Comparison of ENCODE assay signal across 9 mouse cellular contexts in genomic region chr5:24357461-24357860, GRCm38 (mm10). TPM values are rescaled to one million over a fixed set of nuclear protein-coding genes. Genes with fewer than 3 reads are reported as not detected.
DNase-seq lines count a peak whose midpoint lies in the region; ATAC-seq and TF ChIP-seq lines count a peak whose summit lies in the region.
"Had no signal": no experiment of that assay in that cellular context is flagged by ENCODE, and none has a peak within 500 bp of the region (broad histone marks: within the 10 kb centered on the region; RNA-seq: fewer than 3 reads in every experiment).

No protein-coding gene starts in this region.

- DNase-seq in cerebellum, adult 18-20 months: peak; percentile 29 to 52
- no peak for DNase-seq in cerebellum, postnatal 36 days
- peak; percentile 84 for DNase-seq in A20 (ENCODE audit: low read depth, low spot score)
- DNase-seq in adrenal gland, postnatal 14 days: peak; percentile 89
- DNase-seq in kidney, postnatal 25 days: peak; percentile 86 to 91
- peak; percentile 57 to 82 for DNase-seq in urinary bladder, postnatal 4 days (ENCODE audit: low spot score in 2 of 2)

- TF ChIP-seq POLR2A in myocyte (IDR thresholded peaks at IDR 0.05; ENCODE audit: insufficient read length, low read depth): no peak

- no peak overlapping the region for H3K4me2 ChIP-seq in myocyte (ENCODE audit: low read depth)
- H3K4me2 ChIP-seq: hindbrain, embryonic 15.5 days had no signal

- no peak overlapping the region for H3ac ChIP-seq in myocyte (ENCODE audit: control insufficient read depth, insufficient read length)

- no peaks in the 10 kb centered on the region for H3K36me3 ChIP-seq in myocyte (ENCODE audit: control insufficient read depth, insufficient read depth)
- H3K36me3 ChIP-seq: hindbrain, embryonic 15.5 days had no signal

- H3K27me3 ChIP-seq in myocyte (ENCODE audit: control insufficient read depth, insufficient read depth, insufficient read length): no peaks in the 10 kb centered on the region
- H3K27me3 ChIP-seq: hindbrain, embryonic 15.5 days had no signal

- peak; percentile 87 for ATAC-seq in granulocyte monocyte progenitor cell, adult 5-6 weeks (replicated peaks; ENCODE audit: poor library complexity, severe bottlenecking)

- H3K4me3 ChIP-seq in myocyte: no peak overlapping the region
- H3K4me3 ChIP-seq: hindbrain, embryonic 15.5 days had no signal

- H3K79me2 ChIP-seq in myocyte (ENCODE audit: control insufficient read depth, insufficient read depth): no peaks in the 10 kb centered on the region

TF ChIP-seq in myocyte, 11 proteins besides CTCF, POLR2A, EP300 and RAD21:
- no peak for TF ChIP-seq TCF12 (IDR thresholded peaks at IDR 0.05; ENCODE audit: insufficient read depth, poor library complexity, severe bottlenecking)
- peak; percentile 90 for TF ChIP-seq REST (IDR thresholded peaks at IDR 0.05; ENCODE audit: insufficient read depth, insufficient read length)

RNA-seq across cellular contexts. Expression of gene Kcnh2, which starts 6.1 kb away (rescaled TPM):
- 10.7 and 11.1 TPM in 2 replicates for total RNA-seq in adrenal gland, postnatal 14 days (2021)
- not detected in 2 replicates for total RNA-seq in granulocyte monocyte progenitor cell, adult 5-6 weeks (2014; fragmentation: Nextera tagmentation)
- not detected in 2 replicates for total RNA-seq in granulocyte monocyte progenitor cell, adult 5-6 weeks (2017)
- polyA plus RNA-seq in myocyte (2012; fragmentation: generic; extraction: Trizol): 10.3 TPM

RNA-seq across cellular contexts. Expression of gene Nos3, which starts 7.1 kb away (rescaled TPM):
- total RNA-seq in adrenal gland, postnatal 14 days (2021): 16.8 and 18.3 TPM in 2 replicates
- total RNA-seq in granulocyte monocyte progenitor cell, adult 5-6 weeks (2014; fragmentation: Nextera tagmentation): 0.56 TPM in 1 of 2 replicates, not detected in the other
- not detected in 2 replicates for total RNA-seq in granulocyte monocyte progenitor cell, adult 5-6 weeks (2017)
- polyA plus RNA-seq in myocyte (2012; fragmentation: generic; extraction: Trizol): 0.92 TPM

RNA-seq across cellular contexts. Expression of gene Atg9b, which starts 34.5 kb away (rescaled TPM):
- 0.41 and 0.60 TPM in 2 replicates for total RNA-seq in adrenal gland, postnatal 14 days (2021)
- total RNA-seq in granulocyte monocyte progenitor cell, adult 5-6 weeks (2014; fragmentation: Nextera tagmentation): 1.8 and 4.0 TPM in 2 replicates
- 4.0 and 5.3 TPM in 2 replicates for total RNA-seq in granulocyte monocyte progenitor cell, adult 5-6 weeks (2017)
- polyA plus RNA-seq in myocyte (2012; fragmentation: generic; extraction: Trizol): 4.0 TPM

RNA-seq across cellular contexts. Expression of gene Abcb8, which starts 36.0 kb away (rescaled TPM):
- 80.9 and 92.2 TPM in 2 replicates for total RNA-seq in adrenal gland, postnatal 14 days (2021)
- 17.6 and 56.8 TPM in 2 replicates for total RNA-seq in granulocyte monocyte progenitor cell, adult 5-6 weeks (2014; fragmentation: Nextera tagmentation)
- total RNA-seq in granulocyte monocyte progenitor cell, adult 5-6 weeks (2017): 14.4 and 23.9 TPM in 2 replicates
- 37.7 TPM for polyA plus RNA-seq in myocyte (2012; fragmentation: generic; extraction: Trizol)

RNA-seq across cellular contexts. Expression of gene Asic3, which starts 55.7 kb away (rescaled TPM):
- 1.1 TPM in 1 of 2 replicates, not detected in the other for total RNA-seq in adrenal gland, postnatal 14 days (2021)
- not detected in 2 replicates for total RNA-seq in granulocyte monocyte progenitor cell, adult 5-6 weeks (2014; fragmentation: Nextera tagmentation)
- total RNA-seq in granulocyte monocyte progenitor cell, adult 5-6 weeks (2017): not detected in 2 replicates
- polyA plus RNA-seq in myocyte (2012; fragmentation: generic; extraction: Trizol): 0.24 TPM

Comparison
In these comparisons a context has a peak if more than half of its experiments do, and no peak if none do; other contexts are left out.
1. DNase-seq: peak in cerebellum, adult 18-20 months (2 of 2), A20 (single experiment), adrenal gland, postnatal 14 days (single experiment), kidney, postnatal 25 days (2 of 2) and urinary bladder, postnatal 4 days (2 of 2); none in cerebellum, postnatal 36 days (0 of 2).
2. RNA of gene Kcnh2, which starts 6.1 kb away (total RNA-seq): 10.7 to 11.1 TPM in adrenal gland, postnatal 14 days; not detected in granulocyte monocyte progenitor cell, adult 5-6 weeks; every median in the first group is over 10 times any median in the second.
3. RNA of gene Nos3, which starts 7.1 kb away (total RNA-seq): 16.8 to 18.3 TPM in adrenal gland, postnatal 14 days; 0.56 TPM in granulocyte monocyte progenitor cell, adult 5-6 weeks; every median in the first group is over 10 times any median in the second.